In genomic region chr7:119606664-119607076, GRCm38 (mm10) we compare ENCODE assay signal across 22 mouse cellular contexts. TPM values are rescaled to one million over a fixed set of nuclear protein-coding genes. Genes with fewer than 3 reads are reported as not detected.
DNase-seq lines count a peak whose midpoint lies in the region; ATAC-seq and TF ChIP-seq lines count a peak whose summit lies in the region.
"Had no signal": no experiment of that assay in that cellular context is flagged by ENCODE, and none has a peak within 500 bp of the region (broad histone marks: within the 10 kb centered on the region; RNA-seq: fewer than 3 reads in every experiment).

Gene Acsm1, plus strand, starts transcription at chr7:119607026.

- 66% methylated on average over 5 of the region's 5 CpGs for WGBS in kidney, adult 2 months
- WGBS in liver, embryonic 15.5 days (ENCODE audit: insufficient replicate concordance), result 55% methylated on average over 5 of the region's 5 CpGs
- 53% methylated on average over 5 of the region's 5 CpGs for WGBS in lung, embryonic 16.5 days
- WGBS in lung, adult 2 months, result 58% methylated on average over 5 of the region's 5 CpGs

- H3K9me3 ChIP-seq in liver, embryonic 15.5 days (replicated peaks), result no peaks in the 10 kb centered on the region
- no peaks in the 10 kb centered on the region for H3K9me3 ChIP-seq in lung, embryonic 16.5 days (ENCODE audit: control insufficient read depth, low read length)
- H3K9me3 ChIP-seq: embryonic facial prominence, embryonic 13.5 days; forebrain, embryonic 13.5 days; G1E; heart, embryonic 12.5 days; hindbrain, embryonic 15.5 days had no signal

- H3K36me3 ChIP-seq in kidney, adult 2 months (ENCODE audit: control insufficient read depth, insufficient read depth, low read length), result no peaks in the 10 kb centered on the region; the same call in 1 of the 2 replicates
- H3K36me3 ChIP-seq in liver, embryonic 15.5 days (replicated peaks), result no peaks in the 10 kb centered on the region
- H3K36me3 ChIP-seq in lung, embryonic 16.5 days (ENCODE audit: control insufficient read depth, insufficient read depth, low read length), result no peaks in the 10 kb centered on the region
- H3K36me3 ChIP-seq: embryonic facial prominence, embryonic 13.5 days; G1E; heart, embryonic 12.5 days; hindbrain, embryonic 15.5 days had no signal

- no peak within 1 kb of the TSS for H3K4me2 ChIP-seq in liver, embryonic 15.5 days
- peak within 1 kb of the TSS; percentile 3; the same call in 1 of the 2 replicates for H3K4me2 ChIP-seq in lung, embryonic 16.5 days (ENCODE audit: low read depth, low read length)
- H3K4me2 ChIP-seq: embryonic facial prominence, embryonic 13.5 days; forebrain, embryonic 13.5 days; heart, embryonic 12.5 days; hindbrain, embryonic 15.5 days had no signal

- H3K27me3 ChIP-seq in kidney, adult 2 months (replicated peaks; ENCODE audit: control insufficient read depth, insufficient read depth, low read length), result no peaks in the 10 kb centered on the region
- no peaks in the 10 kb centered on the region for H3K27me3 ChIP-seq in liver, embryonic 15.5 days
- H3K27me3 ChIP-seq in lung, embryonic 16.5 days (ENCODE audit: control insufficient read depth, insufficient read depth, low read depth, low read length), result no peaks in the 10 kb centered on the region
- H3K27me3 ChIP-seq: embryonic facial prominence, embryonic 13.5 days; forebrain, embryonic 13.5 days; heart, embryonic 12.5 days; hindbrain, embryonic 15.5 days had no signal

- no peak for ATAC-seq in liver, embryonic 15.5 days (ENCODE audit: insufficient read depth)
- ATAC-seq in lung, embryonic 16.5 days (ENCODE audit: low read depth), result peak; percentile 51; the same call in 1 of the 2 replicates
- ATAC-seq: CD4-positive, CD25-positive, alpha-beta regulatory T cell, adult 4 months; forebrain, embryonic 13.5 days; forebrain, postnatal 0 days had no signal

- no peak for TF ChIP-seq POLR2A in kidney, adult 2 months (IDR thresholded peaks at IDR 0.05; ENCODE audit: low read depth, low read length)
- TF ChIP-seq POLR2A in lung, adult 2 months (IDR thresholded peaks at IDR 0.05; ENCODE audit: borderline replicate concordance, extremely low read depth, low read depth, low read length), result no peak

- peaks cover 24% of the 10 kb centered on the region; the same call in 1 of the 2 replicates for H3K4me1 ChIP-seq in kidney, adult 2 months (ENCODE audit: control insufficient read depth, insufficient read depth, low read length)
- H3K4me1 ChIP-seq in liver, embryonic 15.5 days (replicated peaks), result no peaks in the 10 kb centered on the region
- H3K4me1 ChIP-seq in lung, embryonic 16.5 days (replicated peaks; ENCODE audit: control insufficient read depth, insufficient read depth, low read length), result peaks cover 8% of the 10 kb centered on the region; the same call in 1 of the 2 replicates
- no peaks in the 10 kb centered on the region for H3K4me1 ChIP-seq in lung, adult 2 months (ENCODE audit: control insufficient read depth, insufficient read depth, low read length)
- H3K4me1 ChIP-seq: embryonic facial prominence, embryonic 13.5 days; forebrain, embryonic 13.5 days; heart, embryonic 12.5 days; hindbrain, embryonic 15.5 days had no signal

- no peak for TF ChIP-seq CTCF in kidney, adult 2 months (conservative IDR thresholded peaks at IDR 0.05; ENCODE audit: insufficient read depth, insufficient read length, low read depth, low read length)
- TF ChIP-seq CTCF in lung, adult 2 months (IDR thresholded peaks at IDR 0.05; ENCODE audit: insufficient read depth, low read length), result no peak

- H3K4me3 ChIP-seq in kidney, adult 2 months (ENCODE audit: insufficient read depth, low read depth, low read length), result no peak within 1 kb of the TSS
- no peak within 1 kb of the TSS for H3K4me3 ChIP-seq in liver, embryonic 15.5 days (replicated peaks)
- H3K4me3 ChIP-seq in lung, embryonic 16.5 days (ENCODE audit: low read length), result no peak within 1 kb of the TSS
- no peak within 1 kb of the TSS for H3K4me3 ChIP-seq in lung, adult 2 months (replicated peaks; ENCODE audit: extremely low read depth, low read depth, low read length)
- H3K4me3 ChIP-seq: embryonic facial prominence, embryonic 13.5 days; forebrain, embryonic 13.5 days; heart, embryonic 12.5 days; hindbrain, embryonic 15.5 days had no signal

- H3K9ac ChIP-seq in liver, embryonic 15.5 days, result no peak within 1 kb of the TSS
- no peak within 1 kb of the TSS for H3K9ac ChIP-seq in lung, embryonic 16.5 days (ENCODE audit: low read length)
- H3K9ac ChIP-seq: embryonic facial prominence, embryonic 13.5 days; forebrain, embryonic 13.5 days; forebrain, postnatal 0 days; heart, embryonic 12.5 days; hindbrain, embryonic 15.5 days had no signal

- H3K27ac ChIP-seq in kidney, adult 2 months (ENCODE audit: insufficient read depth, low read depth, low read length), result peak within 1 kb of the TSS; percentile 94
- no peak within 1 kb of the TSS for H3K27ac ChIP-seq in liver, embryonic 15.5 days (replicated peaks)
- peak within 1 kb of the TSS; percentile 79 for H3K27ac ChIP-seq in lung, embryonic 16.5 days (ENCODE audit: low read length)
- H3K27ac ChIP-seq: embryonic facial prominence, embryonic 13.5 days; forebrain, embryonic 13.5 days; hindbrain, embryonic 15.5 days had no signal

- DNase-seq in kidney, adult 2 months, result no peak
- DNase-seq in kidney, postnatal 25 days, result no peak
- DNase-seq in liver, result no peak
- DNase-seq in lung, adult 2 months, result no peak
- DNase-seq in layer of hippocampus, adult 11-12 months (ENCODE audit: low spot score), result no peak
- DNase-seq: adrenal gland, postnatal 10 days; cerebellum, adult 11-12 months; cerebellum, adult 9-10 months; cerebellum, postnatal 25 days; forebrain, postnatal 0 days; gastrocnemius, postnatal 14 days had no signal

RNA-seq across cellular contexts. Expression of gene Acsm1, which starts in this region (rescaled TPM):
- 209 and 221 TPM in 2 replicates for polyA plus RNA-seq in kidney, adult 2 months (2012; rRNA removed)
- polyA plus RNA-seq in liver, embryonic 15.5 days (2015; fragmentation: Nextera tagmentation; extraction: Ambion mirVana), result 13.9 and 17.2 TPM in 2 replicates
- polyA plus RNA-seq in lung, embryonic 16.5 days (2015; fragmentation: Nextera tagmentation; extraction: Ambion mirVana), result 4.1 and 4.3 TPM in 2 replicates
- 3.7 and 6.2 TPM in 2 replicates for polyA plus RNA-seq in lung, adult 2 months (2012; rRNA removed)
- polyA plus RNA-seq: CD4-positive, CD25-positive, alpha-beta regulatory T cell, adult 4 months; cortical plate, adult 2 months; embryonic facial prominence, embryonic 13.5 days; forebrain, embryonic 13.5 days; forebrain, postnatal 0 days; G1E; gonadal fat pad, adult 2 months; heart, embryonic 12.5 days; hindbrain, embryonic 11.5 days; hindbrain, embryonic 15.5 days had no signal

Comparison
In these comparisons a context has a peak if more than half of its experiments do, and no peak if none do; other contexts are left out.
1. RNA of gene Acsm1 (polyA plus RNA-seq): 209 to 221 TPM in kidney, adult 2 months; 13.9 to 17.2 TPM in liver, embryonic 15.5 days, 3.7 to 6.2 TPM in lung, adult 2 months and 4.1 to 4.3 TPM in lung, embryonic 16.5 days; every median in the first group is over 10 times any median in the second.